Mouse (Mus musculus) embryo, embryonic 10.5 days (tissue): Measurements from ENCODE around the gene A930018P22Rik.
"Not testable (repeated sequence)": the region's sequence is repeated elsewhere in the genome, so short reads cannot be mapped to it uniquely, and the experiment has no call there.

Source experiments
- DNase-seq: peaks from one replicate; pipeline ENCODE4 v3.0.0-alpha.2; 2015; ENCODE audit warnings: low spot score

The A930018P22Rik gene

DNA sequence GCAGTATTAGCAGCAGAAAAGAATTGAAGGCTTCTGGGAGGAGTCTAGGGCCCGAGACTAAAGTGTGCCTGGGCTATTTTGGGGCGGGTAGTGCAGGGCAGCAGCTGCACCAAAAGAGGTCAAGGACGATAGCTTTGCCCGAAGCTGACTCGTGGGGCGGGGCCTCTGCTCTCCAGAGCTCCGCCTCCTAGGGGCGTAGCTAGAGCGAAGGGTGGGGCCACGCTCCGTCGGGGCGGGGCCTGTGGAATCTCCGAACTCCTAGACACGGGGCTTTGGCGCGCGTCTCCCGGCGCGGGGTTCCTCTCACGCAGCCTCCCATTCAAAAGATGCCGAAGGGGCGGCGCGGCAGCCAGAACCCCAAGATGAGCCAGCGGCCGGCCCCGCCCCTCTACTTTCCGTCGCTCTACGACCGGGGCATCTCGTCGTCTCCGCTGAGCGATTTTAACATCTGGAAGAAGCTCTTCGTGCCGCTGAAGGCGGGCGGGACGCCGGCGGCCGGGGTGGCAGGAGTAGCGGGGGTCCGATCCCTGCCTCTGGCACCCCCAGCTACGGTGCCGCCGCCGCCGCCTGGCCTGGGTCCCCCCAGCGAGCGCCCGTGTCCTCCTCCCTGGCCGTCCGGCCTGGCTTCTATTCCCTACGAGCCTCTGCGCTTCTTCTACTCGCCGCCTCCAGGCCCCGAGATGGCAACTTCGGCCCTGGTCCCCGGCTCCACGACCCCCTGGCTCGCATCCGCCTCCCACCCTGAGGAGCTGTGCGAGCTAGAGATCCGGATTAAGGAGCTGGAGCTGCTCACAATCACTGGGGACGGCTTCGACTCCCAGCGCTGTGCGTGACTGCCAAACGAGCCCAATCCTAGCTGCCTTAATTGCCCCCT, at the start of gene A930018P22Rik:
A930018P22Rik (plus strand) TSS at position 265 of the 874 bp plus-strand sequence.
- peak; percentile 97 for DNase-seq

DNA sequence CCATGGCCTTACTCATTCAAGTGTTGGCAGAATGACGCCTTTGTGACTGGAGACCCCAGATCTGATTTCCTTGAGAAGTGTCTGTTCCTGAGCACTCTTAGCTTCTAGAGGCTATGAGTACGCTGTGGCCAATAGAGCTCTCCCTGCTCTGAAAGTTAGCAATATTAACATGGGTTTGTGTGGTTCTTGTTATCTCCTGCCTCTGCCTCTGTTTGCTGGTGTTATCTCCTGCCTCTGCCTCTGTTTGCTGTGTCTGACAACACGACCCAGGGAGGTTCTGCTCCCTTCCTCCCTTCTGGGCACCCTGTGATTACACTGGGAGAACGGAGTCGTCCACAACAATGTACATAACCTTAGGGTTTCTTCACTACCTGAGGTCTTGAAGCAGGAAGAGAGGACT, 44.3 kb upstream of the A930018P22Rik start:
- not testable (repeated sequence) for DNase-seq

DNA sequence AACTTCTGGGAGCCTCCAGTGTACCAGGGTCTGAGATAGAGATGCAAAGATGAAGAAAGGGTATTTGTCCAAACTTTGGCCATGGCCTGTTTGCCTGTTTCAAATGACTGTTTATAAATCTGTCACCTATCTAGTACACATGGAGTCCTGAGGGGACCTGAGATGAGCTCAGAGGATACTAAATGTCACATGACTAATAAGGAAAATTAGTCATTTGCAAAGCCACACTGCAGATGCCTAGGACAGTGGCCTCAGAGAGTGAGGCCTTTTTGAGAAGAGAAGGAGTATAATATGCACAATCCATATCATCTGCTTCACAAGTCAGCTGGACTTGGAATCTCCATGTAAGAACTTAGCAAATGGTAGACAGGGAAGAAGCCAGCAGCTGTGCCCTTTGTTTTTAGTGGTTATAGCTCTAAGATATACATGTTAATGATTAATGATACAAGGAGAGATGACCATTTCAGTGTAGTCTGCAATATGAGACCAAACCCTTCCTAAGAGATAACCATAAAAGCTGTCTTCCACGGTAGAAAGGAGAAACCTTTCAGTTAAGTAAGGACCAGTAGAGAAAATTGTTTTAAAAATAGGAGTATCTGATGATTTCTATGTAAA, 41.0 kb upstream of the A930018P22Rik start:
- DNase-seq, result not testable (repeated sequence)

DNA sequence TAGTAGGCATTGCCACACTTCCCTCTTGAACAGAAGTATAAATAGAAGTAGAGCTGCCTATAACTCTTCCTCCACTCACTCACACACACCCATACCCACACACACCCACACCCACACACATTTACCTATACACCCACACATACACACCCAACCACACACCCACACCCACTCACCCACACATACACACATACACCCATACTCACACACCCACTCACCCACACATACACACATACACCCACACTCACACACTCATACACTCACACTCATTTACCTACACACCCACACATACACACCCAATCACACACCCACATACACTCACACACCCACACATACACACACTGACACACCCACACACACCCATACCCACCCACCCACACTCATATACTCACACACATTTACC, 40.1 kb upstream of the A930018P22Rik start:
- no peak for DNase-seq

DNA sequence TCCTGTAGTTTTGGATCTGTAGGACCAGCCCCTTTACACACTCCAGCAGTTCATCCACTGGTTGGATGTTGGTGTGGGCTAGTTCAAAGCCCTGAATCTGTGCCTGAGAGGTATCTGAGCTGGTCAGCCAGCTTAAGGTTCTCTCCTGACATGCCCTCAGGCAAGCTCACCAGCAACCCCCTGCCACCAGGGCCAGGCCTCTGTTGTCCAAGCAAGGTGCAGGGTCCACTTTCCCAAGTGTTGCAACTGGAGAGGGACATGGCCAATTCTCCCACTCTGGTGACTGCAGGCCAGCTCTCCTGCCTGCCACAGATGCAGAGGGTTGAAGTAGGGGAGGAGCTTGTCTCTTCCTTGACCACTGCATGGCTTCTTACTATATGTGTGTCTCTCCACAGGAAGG, 38.5 kb upstream of the A930018P22Rik start:
- DNase-seq, result not testable (repeated sequence)

DNA sequence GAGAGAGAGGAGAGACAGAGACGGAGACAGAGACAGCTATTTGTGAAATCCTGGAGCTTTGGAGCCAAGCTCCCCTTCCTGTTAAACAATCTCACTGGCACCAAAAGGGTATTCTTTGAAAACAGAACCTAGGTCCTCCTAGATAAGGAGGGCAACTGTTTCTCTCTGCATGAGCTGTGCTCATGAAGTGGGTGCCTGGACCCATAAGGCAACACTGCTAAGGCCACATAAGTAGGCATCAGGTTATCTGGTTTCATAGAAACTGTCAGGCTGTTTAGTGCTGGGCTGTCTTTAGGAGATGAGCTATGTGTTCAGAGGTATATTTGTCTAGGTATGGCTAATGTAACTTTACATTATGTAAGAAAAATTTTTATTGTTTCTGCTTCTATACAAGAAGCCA, 35.0 kb upstream of the A930018P22Rik start:
- not testable (repeated sequence) for DNase-seq

DNA sequence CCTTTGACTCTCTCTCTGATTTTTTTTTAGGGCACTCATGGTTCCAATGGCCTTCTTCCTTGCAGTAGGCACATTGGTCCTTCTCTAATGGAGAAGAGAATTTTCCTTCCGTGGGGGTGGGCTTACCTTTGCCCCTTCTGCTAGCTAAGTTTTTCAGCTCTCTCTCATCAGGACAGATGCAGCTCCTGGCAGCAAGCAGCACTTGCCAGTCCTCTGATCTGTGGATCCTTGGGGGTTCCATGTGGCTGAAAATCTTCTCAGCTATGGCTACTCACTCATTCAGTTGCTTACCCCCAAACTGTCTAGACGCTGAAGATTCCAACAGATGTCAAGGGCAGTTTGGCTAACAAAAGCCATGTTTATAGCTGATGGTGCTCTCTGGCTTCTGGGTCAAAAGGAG, 29.3 kb upstream of the A930018P22Rik start:
- no peak for DNase-seq

DNA sequence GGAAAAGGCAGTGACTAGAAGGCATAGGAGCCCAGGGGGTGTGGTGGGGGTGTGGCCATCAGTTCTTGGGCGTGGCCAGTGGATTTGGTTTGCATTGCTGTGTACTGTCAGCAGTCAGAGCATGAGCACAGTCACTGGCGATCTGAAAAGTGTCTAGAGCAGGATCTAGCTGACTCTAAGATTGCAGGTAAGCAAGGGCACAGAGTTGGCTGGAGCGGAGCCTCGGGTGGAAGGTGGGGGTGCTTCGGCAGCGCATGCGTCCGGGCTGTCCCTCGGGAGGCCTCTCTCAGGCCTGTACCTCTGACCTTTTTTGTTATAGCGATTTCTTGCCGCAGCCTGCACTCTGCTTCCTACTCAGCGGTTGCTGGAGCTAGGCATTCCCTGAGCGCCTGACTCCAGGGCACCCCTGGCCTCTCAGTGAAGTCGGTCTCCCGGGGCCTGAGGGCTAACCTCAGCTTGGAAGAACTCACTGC, 26.8 kb upstream of the A930018P22Rik start, which contains the start of gene Cd59a:
Cd59a (plus strand) TSS at position 61 of the 473 bp plus-strand sequence.
- DNase-seq, result peak; percentile 93

DNA sequence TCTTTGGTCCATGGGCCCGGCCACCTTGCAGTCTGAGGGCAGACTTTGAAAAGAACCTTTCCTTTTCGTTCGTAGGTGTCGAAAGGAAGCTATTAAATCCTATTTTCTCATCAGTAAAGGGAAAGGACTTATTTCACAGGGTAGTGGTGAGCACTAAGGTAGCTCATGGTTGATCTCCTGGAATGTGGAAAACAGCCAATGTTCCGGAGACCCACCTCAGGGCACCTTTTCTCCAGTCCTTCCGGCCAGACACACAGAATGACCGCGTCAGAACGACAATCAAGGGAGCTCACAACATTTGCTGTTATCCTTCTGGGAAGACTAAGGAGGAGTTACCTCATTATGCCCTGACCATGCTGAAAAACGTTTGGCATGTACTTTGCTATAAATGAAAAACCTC, 26.3 kb upstream of the A930018P22Rik start:
- DNase-seq, result peak; percentile 23

DNA sequence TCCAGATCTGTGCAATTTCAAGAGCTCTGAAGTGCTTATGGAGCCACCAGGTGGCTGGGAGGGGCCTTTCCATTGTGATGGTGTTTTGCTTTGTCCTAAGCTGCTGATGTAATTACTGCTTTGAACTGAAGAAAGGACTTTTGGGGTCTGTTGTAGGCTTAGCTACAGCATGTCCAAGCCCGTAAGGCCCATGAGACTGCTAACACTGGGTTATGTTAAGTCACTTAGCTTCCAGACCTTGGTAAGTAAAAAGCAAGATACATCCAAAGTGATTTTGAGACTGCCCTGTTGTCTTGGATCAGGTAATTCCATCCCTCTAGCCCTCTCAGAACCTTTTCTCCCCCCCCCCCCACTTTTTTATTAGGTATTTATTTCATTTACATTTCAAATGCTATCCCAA, 25.8 kb upstream of the A930018P22Rik start:
- not testable (repeated sequence) for DNase-seq

DNA sequence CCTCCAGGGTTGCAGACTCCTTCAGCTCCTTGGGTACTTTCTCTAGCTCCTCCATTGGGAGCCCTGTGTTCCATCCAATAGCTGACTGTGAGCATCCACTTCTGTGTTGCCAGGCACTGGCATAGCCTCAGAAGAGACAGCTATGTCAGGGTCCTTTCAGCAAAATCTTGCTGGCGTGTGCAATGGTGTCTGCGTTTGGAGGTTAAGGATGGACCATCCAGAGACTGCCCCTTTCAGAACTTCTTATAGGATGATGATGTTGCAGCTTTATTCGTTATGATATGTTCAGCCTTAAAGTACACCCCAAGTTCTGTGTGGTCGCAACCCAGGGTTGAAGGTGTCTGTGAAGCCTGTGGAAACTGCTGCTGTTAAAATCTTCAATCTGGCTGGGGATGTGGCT, 25.2 kb upstream of the A930018P22Rik start:
- DNase-seq, result not testable (repeated sequence)

DNA sequence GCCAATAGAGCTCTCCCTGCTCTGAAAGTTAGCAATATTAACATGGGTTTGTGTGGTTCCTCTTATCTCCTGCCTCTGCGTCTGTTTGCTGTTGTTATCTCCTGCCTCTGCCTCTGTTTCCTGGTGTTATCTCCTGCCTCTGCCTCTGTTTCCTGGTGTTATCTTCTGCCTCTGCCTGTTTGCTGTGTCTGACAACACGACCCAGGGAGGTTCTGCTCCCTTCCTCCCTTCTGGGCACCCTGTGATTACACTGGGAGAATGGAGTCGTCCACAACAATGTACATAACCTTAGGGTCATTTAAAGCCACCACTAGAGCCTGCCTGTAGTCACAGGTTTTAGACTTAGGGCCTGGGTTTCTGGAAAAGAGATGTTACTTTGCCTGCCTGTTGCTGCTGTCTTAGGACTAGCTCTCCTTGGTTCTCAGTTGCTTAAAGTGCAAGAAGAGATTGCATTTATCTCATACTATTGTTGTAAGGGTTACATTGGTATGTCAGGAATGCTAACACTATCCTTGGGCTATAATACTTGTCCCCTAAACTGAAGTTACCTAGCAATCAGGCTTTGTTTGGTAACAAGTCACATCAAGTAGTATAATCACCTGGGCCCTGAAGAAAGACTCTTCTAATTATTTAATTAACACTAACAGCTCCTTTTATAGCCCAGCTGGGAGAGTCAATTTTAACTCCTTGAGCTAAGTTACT, 23.9 kb upstream of the A930018P22Rik start:
- no peak for DNase-seq

DNA sequence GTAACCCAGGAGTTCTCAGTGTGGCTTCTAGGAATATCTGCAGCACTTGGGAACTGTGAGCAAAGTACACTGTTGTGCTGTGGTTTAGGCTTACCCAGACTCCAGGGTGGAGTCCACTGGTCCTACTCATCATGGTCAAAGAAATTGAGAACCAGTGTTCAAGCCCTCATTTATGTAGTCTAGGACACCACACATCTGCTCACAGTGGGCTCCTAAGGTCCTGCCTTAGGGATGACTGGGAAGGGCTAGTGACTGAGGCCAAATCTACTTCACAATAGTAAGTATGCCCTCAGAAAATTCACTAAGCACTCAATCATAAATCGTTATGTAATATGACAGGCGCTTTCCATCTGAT, 23.4 kb upstream of the A930018P22Rik start:
- no peak for DNase-seq

DNA sequence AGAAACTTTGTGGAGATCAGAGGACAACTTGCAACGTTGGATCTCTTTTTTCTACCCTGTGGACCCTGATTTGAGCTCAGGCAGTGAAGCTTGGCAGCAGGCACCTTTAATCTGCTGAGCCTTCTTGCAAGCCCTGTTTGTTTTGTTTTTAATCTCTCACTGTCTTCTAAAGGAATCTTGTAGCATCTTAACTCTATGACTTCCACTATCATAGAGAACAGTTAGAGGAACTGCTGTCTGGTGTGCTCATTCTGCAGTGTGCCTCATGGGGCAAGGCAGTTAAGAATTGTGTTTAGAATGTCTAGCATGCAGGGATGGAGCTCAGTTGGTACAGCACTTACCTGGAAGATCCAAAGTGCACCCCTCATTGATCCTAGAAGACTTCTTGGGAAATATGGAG, 22.6 kb upstream of the A930018P22Rik start:
- no peak for DNase-seq

DNA sequence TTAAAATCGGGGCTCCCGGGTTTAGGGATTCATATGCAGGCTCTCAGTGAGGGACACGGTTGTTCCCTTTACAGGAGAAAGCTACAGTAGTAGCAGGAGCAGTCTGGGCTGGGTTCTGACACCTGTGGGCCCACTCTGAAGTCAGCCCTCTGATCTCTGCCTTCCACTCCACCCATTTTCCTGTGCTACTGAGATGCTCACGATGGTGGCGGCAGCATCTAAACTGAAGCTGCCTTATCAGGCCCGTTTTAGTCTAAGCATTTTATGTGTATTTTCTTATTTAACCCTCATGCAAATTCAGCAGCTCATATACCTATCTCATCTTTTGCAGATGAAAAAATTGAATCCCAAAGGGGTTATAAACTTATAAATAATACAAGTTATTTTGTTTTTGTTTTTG, 17.8 kb upstream of the A930018P22Rik start:
- no peak for DNase-seq

DNA sequence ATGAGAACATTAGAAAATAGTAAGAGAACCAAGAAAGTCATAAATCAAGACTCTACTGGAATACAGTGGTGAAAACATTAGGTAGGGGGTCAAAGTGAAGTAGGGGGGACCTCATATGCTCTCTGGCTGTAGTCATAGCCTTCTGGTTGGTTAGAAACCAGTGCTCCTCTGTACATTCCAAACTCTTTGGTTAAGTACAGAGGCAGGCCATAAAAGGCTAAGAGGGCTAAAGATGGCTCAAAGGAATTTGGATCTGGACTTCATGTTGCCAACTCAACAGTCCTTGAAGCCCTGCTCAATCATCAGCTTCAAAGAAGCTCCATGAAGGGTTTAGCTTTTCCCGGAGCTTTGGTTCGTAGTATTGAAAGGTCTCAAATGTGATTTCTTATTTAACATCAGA, 13.5 kb upstream of the A930018P22Rik start:
- not testable (repeated sequence) for DNase-seq

DNA sequence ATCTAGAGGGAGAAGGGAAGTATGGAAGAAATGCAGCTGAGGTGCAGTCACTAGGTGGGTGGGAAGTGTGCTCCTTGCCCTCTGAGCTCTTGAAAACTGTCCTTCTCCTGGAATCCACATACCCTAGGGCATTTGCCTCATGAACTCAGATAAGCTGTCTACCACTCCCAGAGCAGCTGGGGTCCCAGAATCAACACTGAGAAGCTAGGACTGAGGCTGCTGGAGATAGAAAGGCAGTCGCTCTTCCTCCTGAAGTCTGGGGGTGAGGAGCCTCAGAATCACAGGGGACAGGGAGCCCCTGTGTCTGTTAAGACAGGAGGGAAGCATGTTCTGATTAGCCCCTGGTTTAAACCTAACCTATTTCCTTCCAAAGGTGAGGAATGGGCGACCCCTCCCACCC, 13.0 kb upstream of the A930018P22Rik start:
- DNase-seq, result no peak

DNA sequence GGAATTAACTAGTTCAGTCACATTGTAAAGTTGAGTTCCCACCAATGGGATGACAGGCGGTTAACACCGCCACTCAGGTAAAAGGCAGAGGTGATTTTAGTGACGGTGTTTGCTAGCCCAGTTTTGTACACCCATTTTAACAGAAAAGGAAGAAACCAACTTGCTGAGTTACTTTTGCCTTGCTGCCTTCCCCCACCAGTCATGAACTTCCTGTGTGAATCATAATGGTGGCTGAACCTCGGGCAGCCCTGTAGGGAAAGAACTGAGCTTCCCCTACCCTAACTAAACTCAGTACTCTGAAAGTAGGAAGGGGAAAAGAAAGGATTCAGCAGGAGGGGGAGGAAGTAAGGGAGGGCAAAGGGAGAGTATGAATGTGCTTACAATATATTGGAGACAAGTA, 12.5 kb upstream of the A930018P22Rik start:
- no peak for DNase-seq

DNA sequence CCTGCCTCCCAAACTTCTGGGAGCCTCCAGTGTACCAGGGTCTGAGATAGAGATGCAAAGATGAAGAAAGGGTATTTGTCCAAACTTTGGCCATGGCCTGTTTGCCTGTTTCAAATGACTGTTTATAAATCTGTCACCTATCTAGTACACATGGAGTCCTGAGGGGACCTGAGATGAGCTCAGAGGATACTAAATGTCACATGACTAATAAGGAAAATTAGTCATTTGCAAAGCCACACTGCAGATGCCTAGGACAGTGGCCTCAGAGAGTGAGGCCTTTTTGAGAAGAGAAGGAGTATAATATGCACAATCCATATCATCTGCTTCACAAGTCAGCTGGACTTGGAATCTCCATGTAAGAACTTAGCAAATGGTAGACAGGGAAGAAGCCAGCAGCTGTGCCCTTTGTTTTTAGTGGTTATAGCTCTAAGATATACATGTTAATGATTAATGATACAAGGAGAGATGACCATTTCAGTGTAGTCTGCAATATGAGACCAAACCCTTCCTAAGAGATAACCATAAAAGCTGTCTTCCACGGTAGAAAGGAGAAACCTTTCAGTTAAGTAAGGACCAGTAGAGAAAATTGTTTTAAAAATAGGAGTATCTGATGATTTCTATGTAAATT, 11.3 kb upstream of the A930018P22Rik start:
- not testable (repeated sequence) for DNase-seq

DNA sequence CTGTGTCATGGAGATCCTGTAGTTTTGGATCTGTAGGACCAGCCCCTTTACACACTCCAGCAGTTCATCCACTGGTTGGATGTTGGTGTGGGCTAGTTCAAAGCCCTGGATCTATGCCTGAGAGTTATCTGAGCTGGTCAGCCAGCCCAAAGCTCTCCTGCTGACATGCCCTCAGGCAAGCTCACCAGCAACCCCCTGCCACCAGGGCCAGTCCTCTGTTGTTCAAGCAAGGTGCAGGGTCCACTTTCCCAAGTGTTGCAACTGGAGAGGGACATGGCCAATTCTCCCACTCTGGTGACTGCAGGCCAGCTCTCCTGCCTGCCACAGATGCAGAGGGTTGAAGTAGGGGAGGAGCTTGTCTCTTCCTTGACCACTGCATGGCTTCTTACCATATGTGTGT, 9.0 kb upstream of the A930018P22Rik start:
- not testable (repeated sequence) for DNase-seq

DNA sequence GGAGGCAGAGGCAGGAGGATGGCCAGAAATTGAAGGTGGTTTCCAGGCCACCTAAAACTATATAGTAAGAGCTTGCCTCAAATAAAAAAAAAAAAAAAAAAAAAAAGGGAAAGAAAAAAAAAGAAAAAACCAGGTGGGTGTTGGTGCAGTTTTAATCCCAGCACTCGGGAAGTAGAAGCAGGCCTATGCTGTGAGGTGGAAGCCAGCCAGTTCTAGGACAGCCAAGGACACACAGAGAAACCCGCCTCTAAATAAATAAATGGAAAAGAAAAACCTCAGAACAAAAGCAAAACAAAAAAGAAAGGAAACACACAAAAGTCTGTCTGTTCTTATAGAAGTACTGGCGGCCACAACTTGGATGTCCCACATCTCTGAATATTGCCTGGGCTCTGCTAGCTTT, 7.7 kb upstream of the A930018P22Rik start:
- DNase-seq, result no peak

DNA sequence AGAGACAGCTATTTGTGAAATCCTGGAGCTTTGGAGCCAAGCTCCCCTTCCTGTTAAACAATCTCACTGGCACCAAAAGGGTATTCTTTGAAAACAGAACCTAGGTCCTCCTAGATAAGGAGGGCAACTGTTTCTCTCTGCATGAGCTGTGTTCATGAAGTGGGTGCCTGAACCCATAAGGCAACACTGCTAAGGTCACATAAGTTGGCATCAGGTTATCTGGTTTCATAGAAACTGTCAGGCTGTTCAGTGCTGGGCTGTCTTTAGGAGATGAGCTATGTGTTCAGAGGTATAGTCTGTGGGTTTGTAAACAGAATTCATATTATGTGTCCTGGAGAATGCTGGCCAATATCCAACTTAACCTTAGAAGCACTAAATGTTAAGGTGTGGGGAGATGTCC, 5.4 kb upstream of the A930018P22Rik start:
- DNase-seq, result not testable (repeated sequence)
